Mouse (Mus musculus) heart, embryonic 12.5 days (tissue): ENCODE results near the gene Cygb. TPM values are rescaled to one million over a fixed set of nuclear protein-coding genes. Genes with fewer than 3 reads are reported as not detected.

Experiments
- ATAC-seq: fragments of 200-750 bp; cut with Nextera tagmentation; 2 replicates; pipeline ENCODE4 v1.8.0; 2017; ENCODE audit warnings: moderate TSS enrichment, moderate library complexity; ENCODE audit not compliant: insufficient number of reproducible peaks, low FRiP score
- H3K27ac ChIP-seq: fragments of 300-500 bp; sonication (generic); 2 replicates; pipeline ENCODE4 v1.5.1; 2016; ENCODE audit warnings: mild to moderate bottlenecking, moderate library complexity; ENCODE audit not compliant: poor library complexity, severe bottlenecking
- H3K27me3 ChIP-seq: fragments of 300-500 bp; sonication (generic); replicated peaks from 2 replicates; pipeline ENCODE4 v1.6.1; 2016; ENCODE audit warnings: mild to moderate bottlenecking, moderate library complexity
- H3K36me3 ChIP-seq: fragments of 300-500 bp; sonication (generic); 2 replicates; pipeline ENCODE4 v1.6.1; 2016; ENCODE audit warnings: mild to moderate bottlenecking, moderate library complexity
- H3K4me1 ChIP-seq: fragments of 300-500 bp; sonication (generic); replicated peaks from 2 replicates; pipeline ENCODE4 v1.6.1; 2016; ENCODE audit warnings: mild to moderate bottlenecking
- H3K4me2 ChIP-seq: fragments of 300-500 bp; sonication (generic); 2 replicates; pipeline ENCODE4 v1.6.1; 2016; ENCODE audit warnings: mild to moderate bottlenecking, moderate library complexity
- H3K4me3 ChIP-seq: fragments of 300-500 bp; sonication (generic); 2 replicates; pipeline ENCODE4 v1.5.1; 2016; ENCODE audit warnings: mild to moderate bottlenecking
- H3K9ac ChIP-seq: fragments of 300-500 bp; sonication (generic); 2 replicates; pipeline ENCODE4 v1.6.1; 2016; ENCODE audit warnings: mild to moderate bottlenecking, moderate library complexity
- H3K9me3 ChIP-seq: fragments of 300-500 bp; sonication (generic); replicated peaks from 2 replicates; pipeline ENCODE4 v1.6.1; 2016; ENCODE audit warnings: mild to moderate bottlenecking, moderate library complexity
- WGBS: fragments of 180-500 bp; shearing (Covaris S2); methylation state at CpG from one replicate; pipeline ENCODE4 v1.1.7; 2016; 5-methylcytosine and 5-hydroxymethylcytosine counted together
- polyA plus RNA-seq: library from polyadenylated mRNA; unstranded; fragments of >200 nt; fragmentation: Nextera tagmentation; extraction: Ambion mirVana; gene quantifications from 2 replicates; pipeline ENCODE4 v1.2.1, GENCODE M21; 2016

The Cygb gene
- 1.3 and 1.4 TPM in 2 replicates for polyA plus RNA-seq

DNA sequence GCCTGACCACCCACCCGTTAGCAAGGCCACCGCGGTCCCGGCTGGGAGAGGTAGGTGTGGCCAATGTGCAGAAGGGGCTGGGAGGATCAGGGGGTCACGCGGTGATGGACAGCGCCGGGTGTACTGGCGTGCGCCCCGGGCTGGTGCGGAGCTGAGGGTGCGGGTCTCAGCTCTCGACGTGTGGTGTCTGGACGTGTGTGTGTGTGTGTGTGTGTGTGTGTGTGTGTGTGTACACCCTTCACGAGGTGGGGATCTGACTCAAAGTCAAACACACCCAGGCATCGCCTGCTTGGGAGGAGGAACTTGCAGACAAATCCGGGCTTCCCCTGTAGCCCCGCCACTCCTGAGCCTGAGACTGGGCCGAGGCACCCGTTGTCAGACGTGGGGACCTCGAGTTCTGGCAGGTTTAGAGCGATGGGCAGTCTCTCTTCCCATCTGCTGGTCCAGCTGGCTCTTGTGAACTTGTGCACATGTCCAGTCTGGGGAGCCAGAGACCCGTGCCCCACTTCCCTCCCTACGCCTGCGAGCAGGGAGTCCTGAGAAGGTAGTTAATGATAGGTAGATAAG, at the start of gene Cygb:
Gene Cygb (minus strand): TSS at position 59 of the 567 bp plus-strand sequence.
- Histone ChIP-seq H3K4me2 (peak within 1 kb of the TSS; percentile 91), H3K4me1 (peaks cover 37% of the 10 kb centered on the region), H3K9me3 (no peaks in the 10 kb centered on the region), H3K27ac (no peak within 1 kb of the TSS), H3K36me3 (no peaks in the 10 kb centered on the region), H3K9ac (peak within 1 kb of the TSS; percentile 66), H3K4me3 (peak within 1 kb of the TSS; percentile 50), H3K27me3 (peaks cover 58% of the 10 kb centered on the region)
- no peak for ATAC-seq
- WGBS: 4% methylated on average over 28 of the region's 28 CpGs

DNA sequence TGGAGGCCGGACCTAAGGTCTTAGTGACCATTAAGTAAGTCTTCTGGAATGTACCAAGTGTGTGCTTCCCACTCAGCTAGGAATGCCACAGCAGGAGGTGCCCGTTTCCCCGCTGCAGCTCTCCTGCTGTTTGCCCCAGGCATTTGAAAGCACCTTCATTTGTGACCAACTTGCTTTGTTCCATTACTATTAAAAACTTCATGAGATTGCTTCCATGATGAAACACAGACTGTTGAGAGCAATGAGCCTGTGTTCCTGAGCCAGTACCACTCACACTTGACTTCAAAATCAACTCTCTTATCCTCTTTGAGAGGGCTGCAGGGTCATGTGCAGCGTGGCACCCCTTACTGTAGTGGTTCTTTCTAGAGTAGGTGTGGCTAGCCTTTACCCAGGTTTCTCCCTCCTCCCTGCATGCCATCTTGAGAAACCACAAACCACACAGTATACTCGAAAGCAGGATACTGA, 47.3 kb upstream of the Cygb start:
- 49% methylated on average over 5 of the region's 5 CpGs for WGBS
- H3K4me3 ChIP-seq: no peak overlapping the region

DNA sequence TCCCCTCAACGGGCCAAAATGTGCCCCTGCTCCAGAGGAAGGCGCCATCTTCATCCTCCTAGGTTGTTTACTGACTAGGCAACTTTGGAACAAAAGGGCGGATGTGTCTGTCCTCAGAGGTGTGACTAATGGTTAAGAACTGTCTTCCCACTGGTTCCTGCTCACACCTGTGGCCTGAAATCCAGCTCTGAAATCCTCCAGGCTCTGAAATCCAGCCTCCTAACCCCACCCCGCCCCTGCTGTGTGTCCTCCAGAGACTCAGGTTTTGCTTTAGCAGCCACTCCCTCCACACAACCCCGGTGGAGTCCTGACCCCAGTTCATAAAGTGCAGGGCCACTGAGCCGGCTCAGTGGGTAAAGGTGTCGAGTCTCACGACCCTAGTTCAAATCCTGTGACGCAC, 43.4 kb upstream of the Cygb start:
- H3K4me2 ChIP-seq: no peak overlapping the region
- no peak overlapping the region for H3K27ac ChIP-seq
- H3K9ac ChIP-seq: no peak overlapping the region
- no peak for ATAC-seq
- no peaks in the 10 kb centered on the region for H3K36me3 ChIP-seq
- peaks cover 22% of the 10 kb centered on the region for H3K4me1 ChIP-seq
- peaks cover 56% of the 10 kb centered on the region for H3K27me3 ChIP-seq
- WGBS: 62% methylated on average over 9 of the region's 9 CpGs
- no peaks in the 10 kb centered on the region; the same call in 1 of the 2 replicates for H3K9me3 ChIP-seq
- H3K4me3 ChIP-seq: no peak overlapping the region

More for the DNA sequence above, 47.3 kb upstream of the Cygb start:
- Histone ChIP-seq H3K36me3 (no peaks in the 10 kb centered on the region), H3K4me1 (peaks cover 10% of the 10 kb centered on the region; the same call in 1 of the 2 replicates), H3K4me2 (no peak overlapping the region), H3K9me3 (no peaks in the 10 kb centered on the region; the same call in 1 of the 2 replicates), H3K27ac (no peak overlapping the region), H3K9ac (no peak overlapping the region), H3K27me3 (peaks cover 20% of the 10 kb centered on the region)
- ATAC-seq: no peak

DNA sequence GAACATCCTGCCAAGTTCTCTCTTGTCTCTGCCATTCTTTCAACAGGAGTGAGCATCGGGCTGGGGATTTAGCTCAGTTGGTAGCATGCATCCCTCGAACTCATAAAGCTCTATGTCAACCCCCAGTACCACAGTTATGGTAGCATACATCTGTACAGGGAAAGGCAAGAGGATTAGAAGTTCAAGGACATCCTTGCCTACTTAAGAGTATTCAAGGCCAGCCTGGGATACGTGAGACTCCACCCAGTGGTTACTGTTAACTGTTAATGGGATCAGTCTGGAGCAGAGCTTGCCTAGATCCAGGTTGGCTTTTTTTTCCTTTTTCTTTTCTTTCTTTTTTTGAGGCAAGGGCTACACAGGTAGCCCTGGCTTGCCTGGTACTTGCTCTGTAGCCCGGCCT, 42.3 kb upstream of the Cygb start:
- Histone ChIP-seq H3K36me3 (no peaks in the 10 kb centered on the region), H3K9me3 (no peaks in the 10 kb centered on the region), H3K27me3 (peaks cover 58% of the 10 kb centered on the region), H3K4me1 (peaks cover 19% of the 10 kb centered on the region), H3K4me2 (no peak overlapping the region), H3K9ac (no peak overlapping the region), H3K27ac (no peak overlapping the region), H3K4me3 (no peak overlapping the region)
- 83% methylated on average over 4 of the region's 4 CpGs for WGBS
- ATAC-seq: no peak

DNA sequence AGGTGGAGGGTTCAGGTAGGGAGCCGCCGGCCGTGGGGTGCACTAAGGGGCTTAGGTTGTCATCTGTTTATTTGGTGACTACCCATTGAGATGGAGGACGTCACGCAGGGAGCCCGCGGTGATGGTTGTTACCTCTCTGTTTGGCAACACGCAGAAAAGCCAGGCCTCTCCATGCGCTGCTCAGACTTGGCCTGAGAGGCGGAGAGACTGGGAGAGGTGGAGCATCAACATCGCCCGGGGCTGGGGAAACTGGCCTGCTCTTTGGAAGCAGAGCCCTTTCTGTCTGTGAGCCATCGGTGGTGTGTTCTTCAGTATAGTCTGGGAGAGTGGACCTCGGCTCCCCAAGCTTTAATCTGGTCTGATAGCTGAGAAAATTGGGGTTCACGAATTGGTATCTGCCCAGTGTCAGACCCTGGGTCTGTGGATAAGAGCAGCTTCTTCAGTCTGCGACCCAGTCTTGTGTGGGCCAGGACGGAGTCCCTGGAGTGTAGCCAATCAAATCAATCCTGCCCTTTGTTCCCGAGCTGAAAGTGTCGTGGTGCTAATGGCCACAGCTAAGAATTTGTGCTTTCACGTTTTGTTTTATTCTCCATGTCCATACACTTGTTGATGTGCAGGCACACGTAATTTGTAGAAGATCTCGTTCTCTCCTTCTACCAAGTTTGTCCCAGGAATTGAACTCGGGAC, 41.2 kb upstream of the Cygb start:
- Histone ChIP-seq H3K4me2 (peak overlapping the region; percentile 83; the same call in 1 of the 2 replicates), H3K27ac (no peak overlapping the region), H3K27me3 (peaks cover 58% of the 10 kb centered on the region), H3K9ac (no peak overlapping the region), H3K4me1 (peaks cover 14% of the 10 kb centered on the region), H3K9me3 (no peaks in the 10 kb centered on the region), H3K4me3 (no peak overlapping the region), H3K36me3 (no peaks in the 10 kb centered on the region)
- ATAC-seq: no peak
- WGBS: 25% methylated on average over 23 of the region's 23 CpGs

DNA sequence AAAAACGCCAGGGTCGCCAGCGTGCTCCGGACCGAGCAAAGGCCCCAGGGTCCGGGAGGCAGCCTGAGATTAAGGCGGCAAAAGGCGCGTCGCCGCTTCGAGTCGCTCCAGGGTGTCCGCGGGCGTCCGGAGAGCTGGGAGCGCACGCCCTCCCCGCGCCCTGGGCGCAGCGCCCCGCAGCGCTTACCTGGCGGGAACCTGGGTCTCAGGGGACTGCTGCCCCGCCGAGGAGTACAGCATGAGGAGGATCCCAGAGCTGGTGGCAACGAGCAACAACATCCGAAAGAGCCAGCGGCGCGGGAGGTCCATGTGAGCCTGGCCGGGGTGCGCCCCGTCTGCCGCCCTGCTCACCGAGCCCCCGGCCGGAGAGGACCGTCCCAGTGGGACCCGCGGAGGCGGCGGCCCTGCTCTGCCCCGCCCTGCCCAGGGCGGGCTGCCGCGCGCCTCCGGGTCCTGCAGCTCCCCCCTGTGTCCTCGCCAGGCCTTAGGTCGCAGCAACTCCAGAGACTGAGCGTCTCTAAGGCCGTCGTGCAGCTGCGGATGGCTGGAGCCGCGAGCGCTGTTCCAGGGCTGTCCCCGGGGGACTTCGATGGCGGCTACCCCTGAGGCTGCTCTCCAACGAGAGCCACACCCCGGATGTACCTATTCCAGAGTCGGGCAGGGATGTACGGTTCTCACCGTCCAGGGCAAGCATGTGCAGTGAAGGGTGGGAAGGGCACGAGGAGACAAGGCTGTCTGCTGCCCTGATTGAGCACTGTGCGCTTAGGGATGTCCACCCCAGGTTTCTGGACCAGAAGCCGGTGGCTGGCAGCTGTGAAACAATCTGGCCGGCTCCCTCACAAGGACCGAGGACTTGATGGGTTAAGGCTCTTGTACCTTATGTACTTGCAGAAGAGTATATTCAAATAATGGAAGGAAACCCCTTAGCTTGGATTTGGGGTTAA, 40.4 kb upstream of the Cygb start:
- ATAC-seq: peak; percentile 73
- Histone ChIP-seq H3K9me3 (no peaks in the 10 kb centered on the region), H3K4me1 (peaks cover 14% of the 10 kb centered on the region), H3K9ac (peak overlapping the region; percentile 62), H3K27ac (no peak overlapping the region), H3K36me3 (no peaks in the 10 kb centered on the region), H3K27me3 (peaks cover 58% of the 10 kb centered on the region), H3K4me2 (peak overlapping the region; percentile 83), H3K4me3 (peak overlapping the region; percentile 53)
- WGBS: 1% methylated on average over 71 of the region's 73 CpGs

DNA sequence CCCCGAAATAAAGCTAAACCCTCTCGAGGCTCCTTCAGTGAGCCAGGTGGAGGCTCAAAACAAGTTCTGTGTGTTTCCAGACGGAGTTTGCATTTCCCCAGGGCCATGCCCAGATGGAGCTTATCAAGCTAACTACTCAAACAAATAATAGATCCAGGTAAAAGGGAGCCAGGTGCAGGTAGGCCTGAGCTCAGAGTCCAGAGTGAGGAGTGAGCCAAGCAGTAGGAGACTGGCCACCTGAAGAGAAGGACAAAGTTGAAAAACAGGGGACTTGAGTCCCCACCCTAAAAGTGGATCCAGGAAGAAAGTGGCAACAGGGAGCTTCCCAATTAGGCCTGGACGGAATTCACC, 39.8 kb upstream of the Cygb start:
- Histone ChIP-seq H3K27me3 (peaks cover 58% of the 10 kb centered on the region), H3K9ac (peak overlapping the region; percentile 62), H3K36me3 (no peaks in the 10 kb centered on the region), H3K9me3 (no peaks in the 10 kb centered on the region), H3K4me3 (peak overlapping the region; percentile 53), H3K4me1 (peaks cover 14% of the 10 kb centered on the region), H3K27ac (no peak overlapping the region), H3K4me2 (peak overlapping the region; percentile 83)
- ATAC-seq: no peak
- 44% methylated on average over 4 of the region's 4 CpGs for WGBS

DNA sequence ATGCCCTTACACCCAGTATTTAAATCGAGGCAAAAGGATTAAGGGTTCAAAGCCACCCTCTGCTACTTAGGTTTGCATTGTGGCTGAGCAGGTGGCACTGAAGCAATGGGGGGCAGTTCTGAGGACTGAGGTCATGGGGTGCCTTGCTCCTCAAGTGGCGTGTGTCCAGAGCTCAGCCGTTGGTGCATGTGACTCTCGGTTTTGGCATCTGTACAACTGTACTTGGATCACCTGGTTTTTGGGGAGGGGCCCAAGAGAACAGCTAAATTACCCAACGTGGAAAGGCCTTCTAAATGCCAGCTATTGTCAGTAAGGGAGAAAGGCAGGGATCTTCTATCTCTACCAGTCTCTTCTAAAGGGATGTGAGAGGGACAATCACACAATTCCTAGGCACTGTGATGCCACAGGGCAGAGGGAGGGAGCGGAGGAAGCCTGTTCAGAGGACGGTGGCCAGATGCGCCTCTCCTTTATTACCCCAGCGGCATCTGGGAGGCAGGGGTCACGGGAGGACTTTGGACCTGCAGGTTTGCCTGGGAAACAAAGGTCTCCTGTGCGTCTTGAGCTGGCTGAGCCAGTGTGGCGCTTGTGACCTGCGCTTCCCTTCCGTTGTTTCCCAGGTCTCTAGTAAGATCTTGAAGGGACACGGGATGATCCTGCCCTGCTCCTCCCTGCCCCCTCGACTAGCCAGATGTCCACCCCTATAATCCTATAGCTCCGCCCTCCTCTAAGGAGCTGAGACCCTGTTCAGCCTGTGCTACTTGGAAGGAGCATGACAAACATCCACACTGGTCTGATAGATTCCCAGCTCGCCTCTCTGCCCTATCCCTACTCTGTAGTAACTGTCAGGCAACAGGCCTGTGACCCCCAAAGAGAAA, 36.8 kb upstream of the Cygb start:
- H3K4me3 ChIP-seq: no peak overlapping the region
- WGBS: 64% methylated on average over 18 of the region's 18 CpGs
- peaks cover 11% of the 10 kb centered on the region for H3K4me1 ChIP-seq
- no peak overlapping the region for H3K9ac ChIP-seq
- no peak overlapping the region for H3K27ac ChIP-seq
- peaks cover 33% of the 10 kb centered on the region for H3K27me3 ChIP-seq
- H3K9me3 ChIP-seq: no peaks in the 10 kb centered on the region
- no peak overlapping the region for H3K4me2 ChIP-seq
- ATAC-seq: no peak
- H3K36me3 ChIP-seq: no peaks in the 10 kb centered on the region

DNA sequence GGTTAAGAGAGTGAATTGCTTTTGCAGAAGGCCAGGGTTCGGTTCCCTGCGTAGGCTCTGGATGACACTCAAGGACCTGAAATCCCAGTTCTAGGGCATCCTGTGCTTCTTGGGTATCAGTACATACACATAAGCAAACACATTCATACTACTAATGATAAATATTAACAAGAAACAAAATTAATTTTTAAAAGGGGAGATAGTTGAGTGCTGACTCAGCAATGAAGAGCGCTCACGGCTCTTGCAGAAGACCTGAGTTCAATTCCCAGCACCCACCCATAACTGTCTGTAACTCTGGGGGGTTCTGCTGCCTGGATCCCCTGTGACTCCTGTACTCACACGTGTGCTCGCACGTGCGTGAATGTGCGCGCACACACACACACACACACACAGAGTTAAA, 35.5 kb upstream of the Cygb start:
- H3K4me3 ChIP-seq: no peak overlapping the region
- H3K9ac ChIP-seq: no peak overlapping the region
- ATAC-seq: no peak
- no peak overlapping the region for H3K27ac ChIP-seq
- peaks cover 5% of the 10 kb centered on the region for H3K4me1 ChIP-seq
- H3K4me2 ChIP-seq: no peak overlapping the region
- H3K36me3 ChIP-seq: no peaks in the 10 kb centered on the region
- peaks cover 20% of the 10 kb centered on the region for H3K27me3 ChIP-seq
- WGBS: 92% methylated on average over 10 of the region's 10 CpGs
- H3K9me3 ChIP-seq: no peaks in the 10 kb centered on the region

DNA sequence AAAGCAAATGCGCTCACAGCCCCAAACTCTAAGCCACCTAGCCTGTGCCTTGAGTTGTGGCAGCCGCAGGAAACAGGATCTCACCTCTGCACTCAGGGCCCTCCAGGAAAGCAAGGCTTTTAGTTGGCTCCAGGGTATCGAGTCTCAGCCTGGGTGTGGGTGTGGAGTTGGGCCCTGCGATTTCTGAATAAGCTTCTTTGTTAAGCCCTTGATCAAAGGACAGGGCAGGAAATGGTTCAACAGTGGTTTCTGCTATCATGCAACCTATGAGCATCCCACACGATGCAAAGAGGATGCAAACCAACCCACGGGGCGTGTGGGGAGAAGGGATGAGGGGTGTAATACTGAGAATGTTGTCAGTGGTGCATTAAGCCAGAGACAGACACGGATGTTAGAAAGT, 33.8 kb upstream of the Cygb start:
- ATAC-seq: no peak
- H3K4me3 ChIP-seq: no peak overlapping the region
- 69% methylated on average over 8 of the region's 8 CpGs for WGBS
- no peaks in the 10 kb centered on the region for H3K9me3 ChIP-seq
- H3K4me2 ChIP-seq: no peak overlapping the region
- H3K4me1 ChIP-seq: no peaks in the 10 kb centered on the region
- peaks cover 6% of the 10 kb centered on the region for H3K27me3 ChIP-seq
- H3K9ac ChIP-seq: no peak overlapping the region
- no peak overlapping the region for H3K27ac ChIP-seq
- peaks cover 10% of the 10 kb centered on the region; the same call in 1 of the 2 replicates for H3K36me3 ChIP-seq
